Mouse (Mus musculus) kidney, adult 11 months (tissue): ENCODE measurements around the gene Tyw3.

Experiments used
- DNase-seq: peaks from one replicate; pipeline ENCODE4 v3.0.0; 2022

Gene Tyw3

GRCm38 (mm10) chr3:154551035-154551411 lies 45.9 kb downstream of the Tyw3 start:
- no peak for DNase-seq

DNA sequence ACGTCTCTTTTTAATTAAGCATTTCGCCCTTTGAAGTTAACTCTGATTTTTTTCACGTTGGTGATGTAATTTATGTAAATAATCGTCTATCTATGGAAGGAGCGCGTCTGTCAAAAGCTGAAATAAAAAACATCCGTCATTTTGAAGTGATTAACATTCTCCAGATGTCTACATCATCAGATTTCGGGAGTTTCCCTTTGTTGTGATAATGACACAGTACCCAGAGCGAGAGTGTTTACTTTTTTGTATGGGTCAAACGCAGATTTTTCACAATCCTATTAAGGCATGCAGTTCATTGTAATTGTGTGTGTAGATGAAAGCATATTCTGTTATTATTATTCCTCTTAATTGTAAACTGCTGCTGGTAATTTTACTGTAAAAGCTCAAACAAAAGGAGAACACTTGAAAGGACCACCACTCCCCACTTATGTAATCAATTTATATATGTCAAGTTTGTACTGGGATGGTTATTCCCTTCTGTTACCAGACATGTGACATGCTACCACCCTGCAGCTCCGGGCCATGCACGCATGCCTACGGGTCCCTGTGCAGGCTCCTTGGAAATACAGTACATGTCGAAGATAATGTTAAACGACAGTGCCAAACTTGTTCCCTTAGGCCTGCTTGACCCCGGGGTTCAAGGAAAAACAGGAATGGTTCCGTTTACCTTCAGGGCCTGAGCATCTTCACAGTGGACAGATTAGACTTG lies 46.4 kb downstream of the Tyw3 start:
- no peak for DNase-seq

DNA sequence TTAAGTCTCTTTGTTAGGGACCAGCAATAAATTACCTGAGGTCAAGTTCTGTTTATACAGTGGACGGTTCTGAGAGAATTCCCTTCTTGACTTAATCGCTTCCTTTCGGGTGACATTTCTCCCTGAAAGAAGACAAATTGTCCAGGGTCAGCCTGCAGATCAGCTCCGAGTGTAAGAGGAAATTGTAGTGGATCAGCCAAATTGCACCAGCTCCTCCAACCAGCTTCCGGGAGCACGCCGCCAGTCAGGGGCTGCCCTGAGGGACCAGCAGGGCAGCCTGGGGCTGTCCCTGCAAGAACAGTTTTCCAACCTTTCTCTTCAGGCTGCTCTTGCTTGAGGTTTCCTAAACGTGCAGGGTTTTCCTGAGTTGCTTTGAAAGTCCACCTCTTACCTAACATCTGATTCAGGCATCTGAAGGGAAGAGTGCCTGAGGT lies 48.0 kb downstream of the Tyw3 start:
- no peak for DNase-seq

- no peak for DNase-seq
Measured at GRCm38 (mm10) chr3:154547549-154548426, 49.1 kb downstream of the Tyw3 start.

- no peak for DNase-seq
Measured at GRCm38 (mm10) chr3:154546234-154546633, 50.7 kb downstream of the Tyw3 start.

DNA sequence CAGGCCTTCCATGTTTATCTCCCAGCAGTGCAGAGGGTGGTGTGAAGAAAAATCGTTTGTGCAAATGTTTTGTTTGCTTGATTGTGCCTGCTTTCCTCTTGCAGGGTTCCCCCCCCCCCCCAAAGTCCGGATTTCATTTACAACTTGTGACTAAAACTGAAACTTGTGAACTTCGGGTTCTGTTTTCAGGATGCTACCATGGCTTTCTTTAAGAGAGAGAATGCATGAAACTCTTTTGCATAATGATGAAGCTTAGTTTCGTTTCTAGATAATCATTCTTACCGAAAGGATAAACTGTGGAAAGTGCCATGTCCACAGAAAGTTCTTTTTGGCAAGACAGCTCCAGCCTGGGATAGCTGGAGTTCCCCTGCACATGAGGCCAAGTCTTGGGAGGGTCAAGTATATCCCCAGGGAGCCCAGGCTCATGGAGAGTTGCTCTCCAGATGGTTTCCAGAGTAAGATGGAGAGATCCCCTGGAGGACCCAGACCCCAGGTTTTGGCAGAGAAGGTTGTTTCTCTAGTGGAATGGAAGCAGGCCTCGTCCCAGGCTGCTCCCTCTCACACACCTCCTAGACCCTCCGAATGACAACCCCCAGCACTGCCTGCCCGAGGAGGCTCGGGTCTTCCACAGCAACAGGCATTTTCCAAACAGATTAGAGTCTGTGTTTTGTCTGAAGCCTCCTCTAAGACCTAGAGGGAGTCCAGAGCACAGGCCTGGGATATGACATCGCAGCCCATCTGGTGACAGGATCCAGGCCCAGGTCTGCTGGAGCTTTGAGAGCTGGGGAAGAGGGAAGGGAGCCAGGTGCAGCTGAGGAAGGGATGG lies 56.6 kb downstream of the Tyw3 start:
- no peak for DNase-seq

GRCm38 (mm10) chr3:154536134-154536533 lies 60.8 kb downstream of the Tyw3 start:
- DNase-seq = no peak

DNA sequence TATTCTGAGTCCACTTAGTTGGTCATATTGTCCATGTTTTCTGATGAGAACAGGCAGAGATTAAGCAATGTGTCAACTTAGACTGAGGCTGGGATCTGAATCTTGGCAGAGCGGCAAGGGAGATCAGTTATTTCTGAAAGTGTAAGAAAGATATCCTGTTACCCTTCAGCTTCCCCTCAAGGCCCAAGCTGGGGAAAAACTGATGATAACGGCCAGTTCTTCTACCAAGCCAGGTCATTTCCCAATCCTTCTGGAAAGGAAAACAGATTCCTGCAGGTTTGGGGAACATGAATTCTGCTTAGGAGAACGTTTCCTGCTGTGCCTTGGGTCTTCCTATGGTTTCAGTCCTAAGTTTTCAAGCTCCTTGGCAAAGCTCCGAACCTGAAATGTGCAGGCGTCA lies 63.7 kb downstream of the Tyw3 start:
- no peak for DNase-seq

GRCm38 (mm10) chr3:154528973-154529372 lies 67.9 kb downstream of the Tyw3 start:
- no peak for DNase-seq

GRCm38 (mm10) chr3:154526610-154527009 lies 70.3 kb downstream of the Tyw3 start:
- DNase-seq = no peak
